Comparison of ENCODE assay signal across 8 mouse cellular contexts in genomic region chr3:70104828-70105399, GRCm38 (mm10).
DNase-seq lines count a peak whose midpoint lies in the region; ATAC-seq lines count a peak whose summit lies in the region.

No protein-coding gene starts in this region.

- ATAC-seq in megakaryocyte, adult 5-6 weeks (ENCODE audit: poor library complexity, severe bottlenecking): peak; percentile 57

- DNase-seq in heart, adult 18-20 months: peak; percentile 37 to 69
- DNase-seq in heart, adult 11 months: no peak
- peak; percentile 83 to 87 for DNase-seq in cerebellum, postnatal 14 days
- peak; percentile 44 to 65 for DNase-seq in frontal cortex, postnatal 25 days (ENCODE audit: low spot score in 2 of 2)
- DNase-seq in induced T-regulatory cell, adult 2 months (ENCODE audit: low read depth): peak; percentile 27
- peak; percentile 24 to 60 for DNase-seq in left cerebral cortex, adult 8-10 months (ENCODE audit: low spot score in 2 of 2)
- peak; percentile 56 for DNase-seq in right cerebral cortex, postnatal 25 days
